Mouse (Mus musculus) bone marrow macrophage, adult 2 months (primary cell): ENCODE results near the gene Dvl2.

Experiments used
- CTCF ChIP-seq: IDR thresholded peaks from 2 replicates; pipeline ENCODE4 v1.5.1; 2012; ENCODE audit warnings: low read depth, mild to moderate bottlenecking, low read length, moderate library complexity
- POLR2A ChIP-seq: IDR thresholded peaks from 2 replicates; pipeline ENCODE4 v1.6.1; 2012; ENCODE audit warnings: mild to moderate bottlenecking, low read depth, low read length, borderline replicate concordance

GRCm38 (mm10) chr11:70010961-70011360 is 10.6 kb downstream of the Dvl2 start:
- TF ChIP-seq POLR2A (no peak), CTCF (no peak)
